Mouse (Mus musculus): ENCODE data around the gene Krt24.

DNA sequence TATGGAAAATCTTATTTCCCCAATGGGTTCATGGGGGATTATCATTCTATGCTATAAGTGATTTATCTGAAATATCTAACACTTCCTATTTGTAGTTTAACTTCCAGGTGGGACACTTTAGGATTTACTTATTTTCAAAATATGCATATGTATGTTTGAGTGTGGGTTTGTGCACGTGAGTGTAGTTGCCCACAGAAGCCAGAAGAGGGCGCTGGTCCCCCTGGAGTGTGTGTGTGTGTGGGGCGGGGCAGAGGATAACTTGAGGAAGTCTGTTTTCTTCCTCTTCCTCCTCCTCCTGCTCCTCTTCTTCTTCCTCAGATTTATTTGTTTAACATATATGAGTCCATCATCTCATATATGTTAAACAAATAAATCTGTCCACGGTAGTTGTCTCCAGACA is 28.8 kb downstream of the Krt24 start:
- no peak for TF ChIP-seq POLR2A (IDR thresholded peaks at IDR 0.05; ENCODE audit: insufficient read depth, low read depth, low read length)
- no peak for TF ChIP-seq CTCF (IDR thresholded peaks at IDR 0.05; ENCODE audit: insufficient read depth, low read depth, low read length)

Data from olfactory bulb, adult 2 months (tissue).